Mouse (Mus musculus) brain, embryonic 14.5 days (tissue): ENCODE results near the gene Rnf217.

Experiments used
- CTCF ChIP-seq: fragments of 200-500 bp; IDR thresholded peaks from 2 replicates; pipeline ENCODE4 v1.5.1; 2012; ENCODE audit warnings: inconsistent platforms, mild to moderate bottlenecking, moderate library complexity, borderline replicate concordance; ENCODE audit not compliant: insufficient read depth, insufficient read length; ENCODE audit errors: extremely low read depth
- POLR2A ChIP-seq: fragments of 200-500 bp; IDR thresholded peaks from 2 replicates; pipeline ENCODE4 v1.6.1; 2012; ENCODE audit warnings: mild to moderate bottlenecking, inconsistent platforms, borderline replicate concordance; ENCODE audit not compliant: poor library complexity, insufficient read depth, insufficient read length, severe bottlenecking; ENCODE audit errors: extremely low read depth

GRCm38 (mm10) chr10:31494296-31494695, 114.7 kb downstream of the Rnf217 start:
- TF ChIP-seq CTCF, result no peak
- no peak for TF ChIP-seq POLR2A
